Mouse (Mus musculus): ENCODE measurements around the gene Kif6.

DNA sequence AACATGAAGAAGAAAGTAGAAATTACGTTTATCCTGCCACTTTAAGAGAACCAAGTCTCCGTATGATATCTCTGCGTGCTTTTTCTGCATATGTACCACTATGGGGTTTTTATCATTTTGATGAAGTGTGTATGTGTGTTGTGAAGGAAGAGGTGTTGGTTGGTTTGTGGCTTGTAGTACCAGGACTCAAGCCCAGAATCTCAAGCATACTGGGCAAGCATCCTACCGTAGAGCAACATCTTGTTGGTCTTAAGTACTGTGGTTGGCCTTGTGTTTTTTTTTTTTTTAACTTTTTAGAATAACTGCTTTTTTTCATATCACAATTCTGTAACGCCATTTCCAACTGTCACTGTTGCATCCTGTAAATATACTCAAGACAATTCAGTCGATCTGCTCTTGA is 277.5 kb downstream of the Kif6 start:
- TF ChIP-seq POLR2A (IDR thresholded peaks at IDR 0.05; ENCODE audit: low read depth, low read length) (no peak), CTCF (conservative IDR thresholded peaks at IDR 0.05; ENCODE audit: insufficient read depth, insufficient read length, low read depth, low read length) (no peak)
